Mouse (Mus musculus) monocyte, adult 59 days (primary cell): Measurements from ENCODE around the gene Gm20838. TPM values are rescaled to one million over a fixed set of nuclear protein-coding genes. Genes with fewer than 3 reads are reported as not detected.

Experiments
- total RNA-seq, 2 experiments: library from RNA; stranded (reverse); gene quantifications; one replicate each; pipeline ENCODE4 v1.2.4; 2023

Gm20838 gene
- not detected for total RNA-seq

DNA sequence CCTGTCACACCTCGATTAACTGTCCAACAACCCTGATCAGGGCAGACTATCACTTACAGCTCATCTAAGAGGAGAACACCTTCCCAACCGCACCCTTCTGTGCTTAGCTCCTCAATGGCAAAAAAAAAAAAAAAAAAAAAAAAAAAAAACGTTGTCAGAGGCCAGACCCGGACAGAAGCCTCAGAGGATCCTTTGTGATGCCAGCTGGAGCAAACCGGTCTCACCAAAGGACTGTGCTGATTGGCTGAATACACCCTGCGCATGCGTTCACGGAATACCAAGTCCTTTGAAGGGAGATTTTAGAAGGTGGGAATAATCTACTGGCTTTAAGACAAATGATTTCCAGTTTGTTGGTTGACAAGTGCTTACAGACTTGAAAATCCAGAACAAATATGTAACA is at the start of gene Gm20838:
Gm20838 (minus strand) TSS at position 101 of the 400 bp plus-strand sequence.

